9 mouse cellular contexts compared by ENCODE assay signal in genomic region chr11:78560447-78560846, GRCm38 (mm10). TPM values are rescaled to one million over a fixed set of nuclear protein-coding genes. Genes with fewer than 3 reads are reported as not detected.
DNase-seq lines count a peak whose midpoint lies in the region; TF ChIP-seq lines count a peak whose summit lies in the region.
"Had no signal": no experiment of that assay in that cellular context is flagged by ENCODE, and none has a peak within 500 bp of the region (broad histone marks: within the 10 kb centered on the region; RNA-seq: fewer than 3 reads in every experiment).

No protein-coding gene starts in this region.

- no peaks in the 10 kb centered on the region for H3K4me1 ChIP-seq in ES-E14 (ENCODE audit: control insufficient read depth in 2 of 2, insufficient read depth in 2 of 2, low read length in 2 of 2, poor library complexity in 1 of 2)
- H3K4me1 ChIP-seq in bone marrow, adult 2 months (ENCODE audit: control insufficient read depth, insufficient read depth, low read length) = no peaks in the 10 kb centered on the region; the same call in 1 of the 2 replicates
- H3K4me1 ChIP-seq in forebrain, embryonic 10.5 days = peaks cover 15% of the 10 kb centered on the region

- WGBS in bone marrow, adult 2 months = 7% methylated on average over 4 of the region's 4 CpGs
- 31% methylated on average over 4 of the region's 4 CpGs for WGBS in forebrain, embryonic 10.5 days

- H3K9ac ChIP-seq in ES-E14 (ENCODE audit: insufficient read depth, low read depth, low read length, poor library complexity, severe bottlenecking) = no peak overlapping the region
- H3K9ac ChIP-seq: heart, embryonic 15.5 days had no signal

- H3K27me3 ChIP-seq in forebrain, embryonic 10.5 days (ENCODE audit: poor library complexity, severe bottlenecking) = no peaks in the 10 kb centered on the region
- H3K27me3 ChIP-seq: heart, embryonic 15.5 days had no signal

- no peaks in the 10 kb centered on the region for H3K36me3 ChIP-seq in ES-E14 (ENCODE audit: control insufficient read depth, insufficient read depth, low read length, poor library complexity, severe bottlenecking)
- peaks cover 2% of the 10 kb centered on the region for H3K36me3 ChIP-seq in forebrain, embryonic 10.5 days (replicated peaks)

- peak; percentile 68 for TF ChIP-seq CTCF in bone marrow, adult 2 months (IDR thresholded peaks at IDR 0.05; ENCODE audit: control insufficient read depth, insufficient read depth, low read length)

- in situ Hi-C loops in ES-E14 (cut with MboI; ENCODE audit: low sequenced_read_pairs in 2 of 2, unreplicated experiment in 2 of 2) = no loop called here

- H3K4me3 ChIP-seq in ES-E14 (ENCODE audit: insufficient read depth in 1 of 2, low read depth in 1 of 2, low read length in 2 of 2, poor library complexity in 1 of 2, severe bottlenecking in 1 of 2) = no peak overlapping the region
- H3K4me3 ChIP-seq in bone marrow, adult 2 months (replicated peaks; ENCODE audit: control insufficient read depth, low read depth, low read length) = no peak overlapping the region
- H3K4me3 ChIP-seq in forebrain, embryonic 10.5 days = no peak overlapping the region
- H3K4me3 ChIP-seq: heart, embryonic 15.5 days had no signal

- DNase-seq in ES-E14 (ENCODE audit: low read depth, low spot score) = no peak
- DNase-seq in forebrain, embryonic 10.5 days (ENCODE audit: extremely low spot score, low spot score) = peak; percentile 38
- peak; percentile 82 for DNase-seq in heart, postnatal 4 days
- DNase-seq in layer of hippocampus, adult 18-20 months (ENCODE audit: low spot score in 2 of 2) = peak; percentile 47 to 85
- peak; percentile 57 to 77 for DNase-seq in lung, adult 18-20 months
- DNase-seq in retina, adult 2 months (ENCODE audit: low read depth, low spot score) = peak; percentile 64
- DNase-seq in urinary bladder, postnatal 4 days (ENCODE audit: low spot score in 2 of 2) = peak; percentile 42 to 71

- H3K9me3 ChIP-seq in ES-E14 (ENCODE audit: control insufficient read depth, insufficient read depth, low read depth, low read length) = no peaks in the 10 kb centered on the region
- no peaks in the 10 kb centered on the region for H3K9me3 ChIP-seq in forebrain, embryonic 10.5 days
- H3K9me3 ChIP-seq: heart, embryonic 15.5 days had no signal

- H3K27ac ChIP-seq in ES-E14 (ENCODE audit: insufficient read depth, low read depth, low read length, poor library complexity, severe bottlenecking) = no peak overlapping the region
- no peak overlapping the region for H3K27ac ChIP-seq in bone marrow, adult 2 months (ENCODE audit: control insufficient read depth, insufficient read depth, low read depth, low read length, poor library complexity)
- H3K27ac ChIP-seq in forebrain, embryonic 10.5 days = no peak overlapping the region
- H3K27ac ChIP-seq: heart, embryonic 15.5 days had no signal

- no peak for TF ChIP-seq POLR2A in bone marrow, adult 2 months (IDR thresholded peaks at IDR 0.05; ENCODE audit: borderline replicate concordance, control insufficient read depth, low read depth, low read length)

TF ChIP-seq in ES-E14, 5 proteins besides CTCF, POLR2A, EP300 and RAD21:
- TF ChIP-seq CHD2 (IDR thresholded peaks at IDR 0.05; ENCODE audit: low read depth, low read length) (no peak), MAFK (IDR thresholded peaks at IDR 0.05; ENCODE audit: insufficient read depth, low read depth, low read length) (no peak), HCFC1 (IDR thresholded peaks at IDR 0.05; ENCODE audit: borderline replicate concordance, insufficient read depth, low read length) (no peak), ZNF384 (IDR thresholded peaks at IDR 0.05; ENCODE audit: low read depth, low read length) (no peak), ZC3H11A (IDR thresholded peaks at IDR 0.05; ENCODE audit: borderline replicate concordance, low read depth, low read length) (0 out of 2 replicates have a peak, but pooled peaks have one; percentile 7)

RNA-seq across cellular contexts. Expression of gene Tmem97, which starts 9.9 kb away (rescaled TPM):
- total RNA-seq in ES-E14 (2012; rRNA removed) = 248 and 312 TPM in 2 replicates
- 16.1 and 27.3 TPM in 2 replicates for polyA plus RNA-seq in bone marrow, adult 2 months (2011; ENCODE audit: insufficient read depth, insufficient read length, low replicate concordance, missing spikeins)
- polyA plus RNA-seq in forebrain, embryonic 10.5 days (2016; fragmentation: Nextera tagmentation; extraction: Ambion mirVana) = 106 and 111 TPM in 2 replicates
- 10 to 100 TPM; 31.4 to 32.3 TPM for total RNA-seq in heart, postnatal 4 days (2021)
- total RNA-seq in layer of hippocampus, adult 18-20 months (2021) = 10 to 100 TPM; 11.7 to 14.6 TPM

RNA-seq across cellular contexts. Expression of gene Ift20, which starts 24.3 kb away (rescaled TPM):
- total RNA-seq in ES-E14 (2012; rRNA removed) = 45.8 and 59.2 TPM in 2 replicates
- polyA plus RNA-seq in bone marrow, adult 2 months (2011; ENCODE audit: insufficient read depth, insufficient read length, low replicate concordance, missing spikeins) = 28.2 and 42.1 TPM in 2 replicates
- polyA plus RNA-seq in forebrain, embryonic 10.5 days (2016; fragmentation: Nextera tagmentation; extraction: Ambion mirVana) = 75.9 and 78.8 TPM in 2 replicates
- total RNA-seq in heart, postnatal 4 days (2021) = 10 to 100 TPM; 56.3 to 58.9 TPM
- 10 to 100 TPM; 73.8 to 78.2 TPM for total RNA-seq in layer of hippocampus, adult 18-20 months (2021)

RNA-seq across cellular contexts. Expression of gene Tnfaip1, which starts 24.3 kb away (rescaled TPM):
- 18.0 and 28.3 TPM in 2 replicates for total RNA-seq in ES-E14 (2012; rRNA removed)
- polyA plus RNA-seq in bone marrow, adult 2 months (2011; ENCODE audit: insufficient read depth, insufficient read length, low replicate concordance, missing spikeins) = 5.4 and 11.7 TPM in 2 replicates
- polyA plus RNA-seq in forebrain, embryonic 10.5 days (2016; fragmentation: Nextera tagmentation; extraction: Ambion mirVana) = 96.4 and 97.2 TPM in 2 replicates
- 10 to 100 TPM; 69.6 to 71.6 TPM for total RNA-seq in heart, postnatal 4 days (2021)
- total RNA-seq in layer of hippocampus, adult 18-20 months (2021) = 10 to 100 TPM; 29.1 to 29.8 TPM

RNA-seq across cellular contexts. Expression of gene Poldip2, which starts 48.5 kb away (rescaled TPM):
- 88.3 and 88.5 TPM in 2 replicates for total RNA-seq in ES-E14 (2012; rRNA removed)
- 14.2 and 19.0 TPM in 2 replicates for polyA plus RNA-seq in bone marrow, adult 2 months (2011; ENCODE audit: insufficient read depth, insufficient read length, low replicate concordance, missing spikeins)
- 144 and 148 TPM in 2 replicates for polyA plus RNA-seq in forebrain, embryonic 10.5 days (2016; fragmentation: Nextera tagmentation; extraction: Ambion mirVana)
- total RNA-seq in heart, postnatal 4 days (2021) = 100 to 1,000 TPM; 148 to 152 TPM
- 100 to 1,000 TPM; 118 to 119 TPM for total RNA-seq in layer of hippocampus, adult 18-20 months (2021)

RNA-seq across cellular contexts. Expression of gene Tmem199, which starts 48.5 kb away (rescaled TPM):
- total RNA-seq in ES-E14 (2012; rRNA removed) = 73.1 and 73.8 TPM in 2 replicates
- 6.5 and 16.5 TPM in 2 replicates for polyA plus RNA-seq in bone marrow, adult 2 months (2011; ENCODE audit: insufficient read depth, insufficient read length, low replicate concordance, missing spikeins)
- polyA plus RNA-seq in forebrain, embryonic 10.5 days (2016; fragmentation: Nextera tagmentation; extraction: Ambion mirVana) = 76.7 and 78.5 TPM in 2 replicates
- 10 to 100 TPM; 18.3 to 19.6 TPM for total RNA-seq in heart, postnatal 4 days (2021)
- 10 to 100 TPM; 44.8 to 47.1 TPM for total RNA-seq in layer of hippocampus, adult 18-20 months (2021)
